In genomic region chrX:74249615-74250014, GRCm38 (mm10) we compare ENCODE assay signal across 8 mouse cellular contexts. TPM values are rescaled to one million over a fixed set of nuclear protein-coding genes. Genes with fewer than 3 reads are reported as not detected.
DNase-seq lines count a peak whose midpoint lies in the region; ATAC-seq lines count a peak whose summit lies in the region.

Gene Flna (minus strand): TSS chrX:74249820.

- WGBS in hindbrain, embryonic 12.5 days: 28% methylated on average over 38 of the region's 38 CpGs

- H3K4me1 ChIP-seq in hindbrain, embryonic 12.5 days: no peaks in the 10 kb centered on the region

- H3K9ac ChIP-seq in hindbrain, embryonic 12.5 days: peak within 1 kb of the TSS; percentile 63

- no peaks in the 10 kb centered on the region for H3K27me3 ChIP-seq in hindbrain, embryonic 12.5 days

- H3K4me3 ChIP-seq in hindbrain, embryonic 12.5 days: peak within 1 kb of the TSS; percentile 42

- no peak for ATAC-seq in hindbrain, embryonic 12.5 days (ENCODE audit: low FRiP score)

- peak within 1 kb of the TSS; percentile 62 for H3K4me2 ChIP-seq in hindbrain, embryonic 12.5 days (replicated peaks)

- H3K27ac ChIP-seq in hindbrain, embryonic 12.5 days: peak within 1 kb of the TSS; percentile 35

- no peaks in the 10 kb centered on the region for H3K9me3 ChIP-seq in hindbrain, embryonic 12.5 days (replicated peaks)

- peak; percentile 79 for DNase-seq in NIH3T3 (ENCODE audit: low read depth)
- peak; percentile 77 to 82 for DNase-seq in cerebellum, postnatal 10 days
- peak; percentile 50 to 55 for DNase-seq in frontal cortex, postnatal 36 days (ENCODE audit: low spot score in 2 of 2)
- peak; percentile 31 to 47 for DNase-seq in layer of hippocampus, postnatal 14 days (ENCODE audit: low spot score in 2 of 2)
- DNase-seq in lung, postnatal 14 days: peak; percentile 72
- DNase-seq in retina, embryonic 14.5 days (ENCODE audit: low spot score): peak; percentile 62
- DNase-seq in thymus, postnatal 4 days: peak; percentile 75

- H3K36me3 ChIP-seq in hindbrain, embryonic 12.5 days: no peaks in the 10 kb centered on the region

RNA-seq across cellular contexts. Expression of gene Flna, which starts in this region (rescaled TPM):
- 253 and 262 TPM in 2 replicates for polyA plus RNA-seq in hindbrain, embryonic 12.5 days (2016; fragmentation: Nextera tagmentation; extraction: Ambion mirVana)
- 100 to 1,000 TPM; 133 to 154 TPM for total RNA-seq in layer of hippocampus, postnatal 14 days (2021)
